Mouse (Mus musculus): ENCODE results near the gene Rarb.

The Rarb gene

GRCm38 (mm10) chr14:16735331-16736012 is 83.5 kb downstream of the Rarb start:
- DNase-seq (ENCODE audit: low spot score in 2 of 2) = no peak

DNA sequence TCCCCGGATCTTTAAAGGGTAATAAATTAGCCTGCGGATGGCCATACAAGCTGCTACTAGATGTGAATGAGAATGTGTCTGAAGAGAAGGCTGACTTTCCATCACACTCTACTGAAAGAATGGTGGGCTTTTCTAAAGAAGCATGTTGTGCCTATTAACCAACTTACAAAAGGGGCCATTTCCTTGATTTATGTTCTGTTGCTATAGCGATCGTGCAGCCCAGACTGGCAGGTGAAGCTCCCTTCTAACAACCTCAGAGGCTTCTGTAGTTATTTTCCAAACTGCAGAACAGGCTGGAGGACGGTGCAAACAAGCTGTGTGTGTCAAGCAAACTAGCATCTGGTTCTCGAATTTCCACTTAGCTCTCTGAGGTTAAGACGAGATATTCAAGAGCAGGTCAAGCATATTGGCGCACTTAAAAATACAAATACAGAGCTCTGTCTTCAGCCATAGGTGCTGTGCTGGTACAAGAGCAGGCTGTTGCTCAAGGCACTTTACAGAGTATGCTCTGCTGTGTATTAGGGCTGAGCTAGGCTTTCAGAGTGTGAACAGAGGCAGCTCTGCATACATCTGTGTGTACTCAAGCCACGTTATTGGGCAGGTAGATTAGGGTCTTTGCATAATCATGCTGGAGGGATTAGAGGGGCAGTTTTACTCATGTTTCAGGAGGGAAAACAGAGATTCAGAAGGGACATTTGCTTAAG is 85.2 kb downstream of the Rarb start:
- no peak for DNase-seq (ENCODE audit: low spot score in 2 of 2)

- DNase-seq (ENCODE audit: low spot score in 2 of 2) = no peak
Observed at GRCm38 (mm10) chr14:16732054-16732453, 86.9 kb downstream of the Rarb start.

DNA sequence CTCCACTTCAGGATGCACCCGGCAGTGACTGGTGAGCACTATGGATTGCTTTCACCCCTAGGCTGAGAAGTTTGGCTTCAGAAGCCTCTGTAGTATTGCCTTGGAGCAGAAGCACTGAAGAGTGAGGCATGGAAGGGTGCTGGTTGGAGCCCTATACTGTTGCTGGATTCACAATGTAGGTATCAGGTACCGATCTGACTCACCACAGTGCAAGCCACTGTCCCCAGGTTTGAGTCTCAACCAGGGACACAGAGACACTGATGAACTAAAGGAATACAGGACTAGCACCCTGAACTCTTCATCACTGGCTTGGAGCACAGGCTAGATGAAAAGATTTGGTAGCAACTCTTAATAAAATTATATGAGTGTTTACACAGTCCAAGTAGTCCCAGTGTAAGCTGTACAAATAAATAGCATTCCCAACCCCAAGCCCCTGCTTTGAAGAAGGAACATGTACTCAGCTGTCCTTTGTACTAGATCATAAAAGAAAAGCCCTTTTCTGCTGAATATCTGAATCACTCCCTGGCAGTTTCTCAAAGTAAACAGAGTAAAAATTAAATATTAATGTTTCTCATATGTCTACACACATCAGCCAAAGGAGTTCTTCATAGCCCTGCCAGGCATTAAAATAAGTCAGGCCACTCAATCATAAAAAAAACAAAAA is 90.6 kb downstream of the Rarb start:
- DNase-seq (ENCODE audit: low spot score in 2 of 2) = no peak

GRCm38 (mm10) chr14:16723991-16724390 is 95.0 kb downstream of the Rarb start:
- no peak for DNase-seq (ENCODE audit: low spot score in 2 of 2)

GRCm38 (mm10) chr14:16717821-16718220 is 101.1 kb downstream of the Rarb start:
- DNase-seq (ENCODE audit: low spot score in 2 of 2) = no peak

DNA sequence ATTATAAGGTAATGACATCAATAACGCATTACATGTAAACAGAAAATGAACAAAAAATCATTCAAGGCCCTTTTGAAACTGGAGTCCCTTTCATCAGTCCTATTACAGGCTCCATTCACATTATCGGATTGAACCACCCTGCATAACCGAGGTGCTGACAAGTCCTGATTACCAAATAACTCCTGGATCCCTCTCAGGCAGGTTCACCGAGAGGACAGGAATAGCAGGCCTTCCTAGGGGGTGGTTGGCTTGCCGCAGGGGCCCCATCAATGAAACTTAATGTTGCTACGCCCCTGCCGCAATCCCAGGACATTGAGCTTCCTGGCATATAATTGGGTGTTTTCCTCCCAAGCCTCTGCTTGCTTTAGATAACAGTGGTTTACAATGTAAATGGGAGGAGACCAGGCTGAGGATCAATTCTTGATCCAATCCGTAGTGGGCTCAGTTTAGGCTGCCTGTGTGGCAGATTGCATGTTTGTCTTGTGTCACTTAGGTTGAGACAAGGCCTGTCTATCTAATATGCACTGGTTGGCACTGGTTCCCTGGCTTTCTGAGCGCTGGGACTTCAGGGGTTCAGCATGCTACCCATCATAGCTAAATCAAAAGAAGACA is 104.5 kb downstream of the Rarb start:
- no peak for DNase-seq (ENCODE audit: low spot score in 2 of 2)

DNA sequence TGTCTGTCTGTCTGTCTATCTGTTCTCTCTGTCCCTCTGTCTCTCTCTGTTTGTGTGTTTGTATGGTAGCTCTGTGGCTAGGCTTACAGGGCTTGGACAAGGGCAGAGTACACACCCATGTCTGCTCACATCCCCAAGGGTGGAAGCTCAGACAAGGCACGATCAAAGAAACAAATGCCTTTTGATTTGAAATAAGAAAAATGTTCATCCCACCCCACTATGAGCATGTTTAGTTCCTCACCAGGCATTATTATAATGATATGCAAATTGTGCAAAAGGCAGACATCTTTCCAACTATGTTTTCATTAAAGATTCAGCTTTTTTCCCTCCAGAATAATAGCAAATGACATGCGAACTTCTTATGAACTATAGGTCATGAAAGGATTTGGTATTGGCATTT is 105.2 kb downstream of the Rarb start:
- DNase-seq (ENCODE audit: low spot score in 2 of 2) = no peak

GRCm38 (mm10) chr14:16699228-16699627 is 119.7 kb downstream of the Rarb start:
- no peak for DNase-seq (ENCODE audit: low spot score in 2 of 2)

- DNase-seq (ENCODE audit: low spot score in 2 of 2) = no peak
Observed at GRCm38 (mm10) chr14:16695453-16696120, 123.4 kb downstream of the Rarb start.

DNA sequence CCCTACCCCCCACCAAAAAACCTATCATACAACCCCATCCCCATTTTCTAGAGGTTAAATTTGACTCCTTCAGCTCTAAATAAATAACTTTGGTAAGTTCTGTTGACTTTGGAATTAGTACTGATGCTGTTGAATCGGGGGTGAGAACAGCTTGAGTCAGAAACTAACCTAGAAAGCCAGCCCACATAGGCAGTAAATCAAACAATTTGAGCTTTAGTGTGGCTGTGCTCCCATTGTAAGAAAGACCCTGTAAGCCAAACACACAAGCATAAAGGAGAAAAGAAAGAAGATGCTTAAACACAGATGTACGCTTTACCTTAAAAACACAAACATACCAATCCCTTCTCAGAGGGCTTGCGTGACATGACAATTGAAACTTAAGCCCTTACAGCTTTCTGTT is 140.6 kb downstream of the Rarb start:
- DNase-seq (ENCODE audit: low spot score in 2 of 2) = no peak

GRCm38 (mm10) chr14:16677081-16677480 is 141.9 kb downstream of the Rarb start:
- no peak for DNase-seq (ENCODE audit: low spot score in 2 of 2)

DNA sequence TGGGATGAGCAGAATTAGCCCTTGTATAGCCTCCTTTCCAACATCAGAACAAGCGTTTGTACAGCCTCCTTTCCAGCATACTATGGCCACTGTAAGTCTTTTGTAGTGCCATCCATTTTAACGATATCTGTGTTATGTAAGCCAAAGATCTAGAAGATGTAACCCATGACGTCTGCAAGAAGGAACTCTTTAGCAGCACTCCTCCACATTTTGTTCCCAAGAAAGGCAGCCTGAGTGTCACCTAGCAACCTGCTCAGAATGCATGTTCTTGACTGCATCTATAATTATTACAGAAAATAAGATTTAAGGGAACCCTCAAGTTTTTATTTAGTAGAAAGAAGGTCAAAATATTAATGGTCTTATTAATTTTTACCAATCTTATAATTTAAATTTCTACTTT is 148.4 kb downstream of the Rarb start:
- no peak for DNase-seq (ENCODE audit: low spot score in 2 of 2)

DNA sequence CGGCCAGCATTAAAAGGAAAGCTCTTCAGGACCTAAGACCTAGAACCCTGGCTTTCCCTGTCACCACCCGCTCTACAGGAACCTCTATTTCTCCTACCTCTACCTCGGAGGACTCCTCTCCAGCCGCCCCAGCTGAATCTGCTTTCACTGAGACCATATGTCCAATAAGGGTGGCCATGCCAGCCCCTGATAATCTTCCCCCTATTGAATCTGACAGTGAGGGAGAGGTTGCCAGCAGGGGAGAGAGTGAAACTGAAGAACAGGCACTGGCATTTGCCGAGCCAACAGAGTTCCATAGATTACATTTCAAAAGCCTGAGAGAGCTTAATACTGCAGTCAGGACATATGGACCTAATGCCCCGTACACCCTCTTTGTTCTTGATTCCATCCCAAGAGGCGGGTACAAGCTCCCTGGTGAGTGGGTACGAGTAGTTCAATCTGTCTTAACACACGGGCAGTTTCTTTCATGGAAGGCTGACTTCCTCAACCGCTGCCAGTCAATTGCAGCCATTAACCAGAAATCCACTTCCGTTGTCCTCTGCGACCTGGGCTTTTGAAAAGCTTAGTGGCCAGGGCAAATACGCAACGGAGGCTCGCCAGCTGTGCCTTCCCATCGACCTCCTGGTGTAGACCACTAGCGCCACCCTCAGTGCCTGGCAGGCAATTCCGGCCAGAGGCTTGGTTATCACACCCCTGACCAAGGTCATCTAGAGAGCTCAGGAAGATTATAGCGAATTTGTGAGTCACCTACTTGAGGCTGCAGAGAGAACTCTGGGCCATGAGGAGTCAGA is 179.6 kb downstream of the Rarb start:
- DNase-seq (ENCODE audit: low spot score in 2 of 2) = no peak

GRCm38 (mm10) chr14:16613975-16614374 is 205.0 kb downstream of the Rarb start:
- DNase-seq (ENCODE audit: low spot score in 2 of 2) = no peak

- DNase-seq (ENCODE audit: low spot score in 2 of 2) = no peak
Observed at GRCm38 (mm10) chr14:16605480-16605879, 213.5 kb downstream of the Rarb start.

DNA sequence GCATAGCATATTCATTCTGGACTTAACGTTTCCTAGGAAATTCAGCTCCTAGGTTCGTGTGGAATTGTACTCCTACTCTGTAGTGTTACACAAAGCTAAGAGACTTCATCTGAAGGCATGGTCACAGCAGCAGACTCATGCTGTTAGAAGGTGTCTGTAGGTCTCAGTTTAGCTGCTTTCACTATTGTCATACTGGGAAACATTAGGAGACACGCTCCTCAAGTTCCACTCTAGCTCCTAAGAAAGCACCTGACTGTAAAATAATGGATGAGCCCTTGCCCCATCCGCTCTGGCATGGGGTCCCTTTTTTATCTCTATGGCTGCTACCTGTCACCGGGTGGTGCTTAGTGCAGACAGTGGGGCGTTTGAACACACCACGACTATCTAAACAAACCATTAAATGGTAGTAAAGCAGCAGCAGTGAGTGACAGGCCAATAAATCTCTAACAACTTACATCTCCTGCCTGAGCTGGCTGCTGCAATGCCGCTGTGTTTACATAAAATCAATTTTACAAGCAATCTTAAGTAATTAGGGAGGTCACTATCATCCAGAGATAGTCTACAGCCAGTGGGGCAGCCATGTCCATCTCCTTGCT is 214.4 kb downstream of the Rarb start:
- no peak for DNase-seq (ENCODE audit: low spot score in 2 of 2)

DNA sequence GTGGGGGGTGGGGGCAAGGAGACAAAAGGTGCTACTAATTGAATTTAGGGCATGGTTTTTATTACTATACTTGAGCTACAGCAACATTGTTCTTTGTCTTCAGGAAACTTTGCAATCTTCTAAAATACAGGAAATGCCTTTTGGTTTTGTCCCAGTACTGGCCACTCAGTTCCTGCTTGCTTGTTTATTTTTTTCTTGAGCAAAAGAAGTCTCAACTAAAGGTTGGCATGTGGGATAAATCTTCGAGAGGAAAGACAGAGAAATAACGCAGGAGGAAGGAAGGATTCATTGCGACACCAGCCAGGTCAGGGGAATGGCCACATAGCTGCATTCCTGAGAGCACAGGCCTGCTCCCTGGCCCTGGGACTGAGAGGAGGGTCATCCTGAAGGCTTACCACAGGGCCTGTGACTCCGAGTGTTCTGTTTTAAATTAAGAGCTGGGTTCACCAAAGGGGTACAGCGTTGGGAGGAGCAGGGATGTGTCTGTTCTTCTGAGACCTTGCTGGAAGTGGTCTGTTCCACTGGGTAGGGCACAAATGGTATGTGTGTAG is 215.8 kb downstream of the Rarb start:
- DNase-seq (ENCODE audit: low spot score in 2 of 2) = no peak

- no peak for DNase-seq (ENCODE audit: low spot score in 2 of 2)
Observed at GRCm38 (mm10) chr14:16599224-16599623, 219.7 kb downstream of the Rarb start.

DNA sequence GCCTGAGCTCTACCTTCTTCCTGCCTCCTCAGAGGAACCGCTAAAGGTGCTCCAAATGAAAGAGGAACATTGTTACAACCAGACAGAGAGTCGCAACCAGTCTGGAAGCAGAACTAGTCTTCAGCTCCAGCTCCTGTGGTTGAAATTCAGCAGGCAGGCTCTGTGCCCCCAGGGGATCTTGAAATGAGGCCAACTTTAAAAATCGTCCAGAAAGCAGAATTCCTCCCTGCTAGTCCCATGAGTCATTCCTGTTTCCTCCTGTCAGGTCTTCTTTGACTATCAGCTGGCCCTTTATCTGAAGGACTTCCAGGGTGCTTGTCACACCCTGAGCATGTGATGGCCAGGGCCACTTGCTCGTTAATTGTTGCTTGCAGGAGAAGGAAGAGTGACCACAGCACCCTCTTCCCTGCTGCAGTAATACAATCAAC is 220.9 kb downstream of the Rarb start:
- DNase-seq (ENCODE audit: low spot score in 2 of 2) = no peak
